Mouse (Mus musculus) adrenal gland, adult 8-10 months (tissue): ENCODE data around the gene Gm20509. TPM values are rescaled to one million over a fixed set of nuclear protein-coding genes. Genes with fewer than 3 reads are reported as not detected.
"Not testable (repeated sequence)": the region's sequence is repeated elsewhere in the genome, so short reads cannot be mapped to it uniquely, and the experiment has no call there.

Experiments
- DNase-seq: peaks from one replicate; pipeline ENCODE4 v3.0.0; 2022
- total RNA-seq, 4 experiments: library from RNA; stranded (reverse); gene quantifications; 2 replicates each; pipeline ENCODE4 v1.2.4; 2022

Gene Gm20509
- total RNA-seq, 4 experiments from 2014 or later, result 0.26 to 0.42 (median 0.35) TPM; not detected in 1

GRCm38 (mm10) chr9:73103159-73103879, 1.0 kb downstream of the Gm20509 start:
- DNase-seq, result peak; percentile 47

DNA sequence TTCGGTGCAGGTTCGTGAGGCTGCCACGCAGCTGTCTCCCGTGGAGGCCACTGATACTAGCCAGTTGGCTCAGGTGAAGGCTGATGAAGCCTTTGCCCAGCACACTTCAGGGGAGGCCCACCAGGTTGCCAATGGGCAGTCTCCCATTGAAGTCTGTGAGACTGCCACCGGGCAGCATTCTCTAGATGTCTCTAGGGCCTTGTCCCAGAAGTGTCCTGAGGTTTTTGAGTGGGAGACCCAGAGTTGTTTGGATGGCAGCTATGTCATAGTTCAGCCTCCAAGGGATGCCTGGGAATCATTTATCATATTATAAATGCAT, 1.6 kb downstream of the Gm20509 start:
- no peak for DNase-seq

DNA sequence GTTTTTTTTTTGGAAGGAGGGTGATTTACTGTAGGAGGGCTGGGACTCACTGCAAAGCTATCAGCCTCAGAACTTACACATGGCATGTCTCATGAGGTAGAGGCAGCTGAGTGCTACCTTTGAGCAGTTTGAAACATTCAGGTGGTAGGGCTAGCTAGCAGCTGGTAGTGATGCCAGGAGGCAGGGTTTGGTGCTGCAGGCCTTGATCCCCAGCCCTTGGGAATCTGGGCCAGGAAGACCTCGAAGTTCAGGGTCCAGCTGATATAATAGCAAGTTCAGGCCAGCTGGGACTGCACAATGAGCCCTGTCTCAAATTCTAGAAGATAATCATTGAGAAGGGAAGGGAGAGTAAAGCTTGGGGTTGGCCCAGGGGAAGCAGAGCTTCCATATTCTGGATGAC, 2.9 kb downstream of the Gm20509 start:
- DNase-seq, result peak; percentile 63

- DNase-seq, result no peak
Observed at GRCm38 (mm10) chr9:73105771-73106170, 3.5 kb downstream of the Gm20509 start.

- peak; percentile 87 for DNase-seq
Observed at GRCm38 (mm10) chr9:73112919-73113906, 10.9 kb downstream of the Gm20509 start, which contains the start of gene Rsl24d1. Gene Rsl24d1 (plus strand): TSS chr9:73113426.

DNA sequence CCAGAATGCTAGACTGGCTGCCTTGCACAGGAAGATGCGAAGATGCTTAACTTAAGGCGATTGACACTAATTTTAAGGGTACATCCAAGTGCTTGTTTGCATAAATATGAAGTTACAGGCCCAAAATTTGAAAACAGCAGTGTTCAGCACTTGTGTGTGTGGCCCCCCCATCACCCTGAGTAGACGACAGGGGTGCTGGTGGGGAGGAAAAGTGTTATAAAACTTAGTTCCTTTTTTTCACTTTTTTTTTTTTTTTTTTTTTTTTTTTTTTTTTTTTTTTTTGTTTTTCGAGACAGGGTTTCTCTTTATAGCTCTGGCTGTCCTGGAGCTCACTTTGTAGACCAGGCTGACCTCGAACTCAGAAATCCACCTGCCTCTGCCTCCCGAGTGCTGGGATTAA, 14.4 kb downstream of the Gm20509 start:
- DNase-seq, result not testable (repeated sequence)

DNA sequence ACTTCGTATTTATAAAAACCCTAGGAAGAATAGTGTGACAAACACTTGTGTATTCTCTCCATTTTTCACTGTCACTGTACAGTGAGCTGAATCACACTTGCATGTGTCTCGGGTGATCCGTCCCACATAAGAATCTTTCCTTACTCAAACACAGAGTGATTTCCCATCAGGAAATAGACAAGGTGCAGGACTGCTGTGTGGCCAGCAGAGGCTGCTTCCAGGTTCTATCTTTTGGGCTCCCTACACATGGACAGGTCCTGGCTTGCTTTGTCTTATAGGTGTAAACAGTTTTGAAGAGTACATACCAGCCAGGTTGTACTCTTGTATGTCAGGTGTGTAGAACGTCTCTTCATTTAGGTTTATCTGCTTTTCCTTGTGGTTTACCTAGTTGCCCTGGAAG, 15.7 kb downstream of the Gm20509 start:
- DNase-seq, result no peak

DNA sequence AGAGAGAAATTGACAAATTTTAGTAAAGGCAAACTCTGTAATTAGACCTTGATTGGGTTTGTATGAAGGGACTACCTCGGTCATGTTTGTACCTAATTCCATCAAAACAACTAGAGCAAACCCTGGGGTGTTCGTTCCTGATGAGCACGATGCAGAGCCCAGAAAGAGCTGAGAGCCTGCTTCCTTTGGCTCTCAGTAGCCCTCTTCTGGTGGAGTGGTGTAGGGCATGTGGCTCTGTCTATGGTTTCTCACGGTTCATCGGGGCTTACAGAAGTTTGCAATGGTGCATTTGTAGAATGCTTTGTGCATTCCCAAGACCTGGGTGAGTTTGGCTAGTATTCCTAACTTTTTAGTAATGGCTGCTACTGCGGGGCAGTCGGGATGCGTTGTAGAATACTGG, 19.5 kb downstream of the Gm20509 start:
- no peak for DNase-seq

DNA sequence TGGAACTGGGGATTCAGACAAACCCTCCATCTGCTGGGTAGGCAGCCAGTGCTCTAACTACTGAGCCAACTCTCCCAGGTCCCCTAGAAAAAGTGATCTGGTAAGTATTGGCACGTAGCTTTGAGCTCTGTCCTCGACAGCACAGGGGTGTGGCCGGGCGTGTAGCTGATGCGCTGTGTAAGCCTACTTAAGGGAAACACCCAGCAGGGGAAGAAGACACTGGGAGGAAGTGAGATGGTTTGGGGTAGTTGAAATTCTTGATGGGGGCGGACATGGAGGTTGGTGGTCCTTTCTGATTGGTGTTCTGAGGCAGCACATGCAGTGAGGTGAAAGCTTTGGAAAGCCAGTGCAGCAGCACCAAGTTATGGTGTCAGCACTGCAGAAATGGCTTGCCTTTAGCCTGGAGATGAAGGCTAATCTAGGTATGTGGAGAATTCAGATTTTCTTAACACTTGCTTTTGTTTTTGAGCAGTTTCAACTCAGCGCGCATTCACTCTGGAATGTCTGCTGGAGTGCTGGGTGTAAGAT, 22.8 kb downstream of the Gm20509 start:
- DNase-seq, result no peak

- DNase-seq, result no peak
Observed at GRCm38 (mm10) chr9:73127457-73127856, 25.2 kb downstream of the Gm20509 start.

DNA sequence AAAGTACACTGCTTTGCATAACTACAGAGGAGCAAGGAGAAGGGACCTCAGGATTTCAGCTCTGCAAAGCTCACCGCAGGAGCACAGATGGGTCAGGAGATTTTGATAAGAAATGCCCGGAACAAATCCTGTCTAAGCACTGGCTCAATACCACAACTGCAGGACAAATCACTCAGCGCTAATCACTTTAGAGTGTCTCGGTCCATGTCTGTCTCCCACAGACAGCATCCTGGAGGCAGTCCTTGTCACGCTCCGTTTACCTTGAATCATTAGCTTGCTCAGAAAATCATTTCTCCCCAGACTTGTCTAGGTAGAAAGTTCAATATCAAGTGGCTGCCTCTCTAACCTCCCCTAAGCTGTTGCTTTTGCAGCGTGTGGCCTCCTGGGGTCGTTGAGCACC, 27.6 kb downstream of the Gm20509 start:
- DNase-seq, result no peak

DNA sequence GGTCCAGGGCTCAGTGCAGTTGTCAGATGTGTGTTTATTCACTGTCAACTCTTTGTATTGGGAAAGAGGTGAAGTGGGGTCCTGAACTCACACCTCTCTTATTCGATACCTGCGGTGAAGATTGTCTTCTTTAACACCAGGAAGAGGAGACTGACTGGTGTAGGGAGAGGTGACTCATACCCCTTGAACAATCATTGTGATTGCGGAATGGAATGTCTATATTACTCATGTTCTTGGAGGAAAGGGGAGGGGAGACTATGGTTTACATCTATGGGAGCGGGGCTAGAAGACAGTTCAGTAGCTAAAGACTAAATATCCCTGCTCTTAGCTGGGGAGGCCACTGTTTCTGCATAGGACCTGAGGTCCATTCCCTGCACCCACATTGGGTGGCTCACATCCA, 28.3 kb downstream of the Gm20509 start:
- DNase-seq, result no peak

- no peak for DNase-seq
Observed at GRCm38 (mm10) chr9:73137341-73137886, 35.1 kb downstream of the Gm20509 start.

GRCm38 (mm10) chr9:73154347-73154746, 52.1 kb downstream of the Gm20509 start:
- DNase-seq, result no peak

GRCm38 (mm10) chr9:73157968-73158367, 55.7 kb downstream of the Gm20509 start:
- no peak for DNase-seq

- DNase-seq, result no peak
Observed at GRCm38 (mm10) chr9:73159265-73159664, 57.0 kb downstream of the Gm20509 start.

DNA sequence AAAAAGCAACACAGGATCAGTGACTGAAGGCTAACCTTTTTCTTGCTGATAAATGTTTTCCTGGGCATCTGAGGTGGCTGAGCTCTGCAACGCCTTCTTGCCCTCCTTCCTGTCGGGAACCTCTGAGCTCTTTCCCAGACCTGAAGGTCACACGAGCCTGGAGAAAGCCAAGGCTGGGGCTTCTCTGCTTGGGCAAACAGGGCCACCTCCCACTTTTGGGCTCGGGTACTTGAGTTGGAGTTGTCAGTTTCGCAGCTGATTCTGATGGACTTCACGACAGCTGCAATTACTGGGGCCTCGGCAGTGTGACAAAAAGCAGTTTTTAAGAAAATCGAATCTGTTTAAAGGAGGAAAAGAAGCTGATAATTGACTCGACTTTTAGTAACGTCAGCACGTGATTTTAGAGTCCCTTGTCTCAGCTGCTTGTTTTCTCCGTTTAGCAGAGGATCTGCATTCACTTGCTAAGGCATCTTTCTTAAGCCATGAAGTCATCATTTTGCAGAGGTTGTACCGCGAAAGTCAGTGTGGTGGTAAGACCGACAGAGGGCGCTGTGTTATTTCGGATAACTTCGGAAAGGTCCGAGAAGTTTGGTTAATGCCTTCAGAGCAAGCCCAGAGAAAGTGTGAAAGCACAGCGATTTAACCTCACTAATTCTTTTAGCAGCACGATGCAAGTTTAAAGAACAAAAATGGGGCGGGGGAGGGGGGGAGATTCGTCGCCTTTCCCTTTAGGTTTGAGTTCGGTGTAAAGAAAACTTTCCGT, 60.5 kb downstream of the Gm20509 start:
- peak; percentile 59 for DNase-seq

- DNase-seq, result peak; percentile 76
Observed at GRCm38 (mm10) chr9:73165631-73166030, 63.4 kb downstream of the Gm20509 start.
